Mouse (Mus musculus) gastrocnemius, adult 2 months (tissue): Measurements from ENCODE around the gene Cd300e. TPM values are rescaled to one million over a fixed set of nuclear protein-coding genes. Genes with fewer than 3 reads are reported as not detected.
"Not testable (repeated sequence)": the region's sequence is repeated elsewhere in the genome, so short reads cannot be mapped to it uniquely, and the experiment has no call there.

Source experiments
- DNase-seq: peaks from one replicate; pipeline ENCODE4 v3.0.0; 2022
- H3K27ac ChIP-seq: fragments of 200-600 bp; 2 replicates; pipeline ENCODE4 v1.8.1; 2022; ENCODE audit warnings: mild to moderate bottlenecking
- H3K4me3 ChIP-seq: fragments of 200-600 bp; 2 replicates; pipeline ENCODE4 v1.8.1; 2022; ENCODE audit warnings: mild to moderate bottlenecking, moderate library complexity
- CTCF ChIP-seq: fragments of 200-600 bp; IDR thresholded peaks from 2 replicates; pipeline ENCODE4 v1.8.1; 2022; ENCODE audit warnings: antibody characterized with exemption, mild to moderate bottlenecking, moderate library complexity
- intact Hi-C: fragments of 180-260 bp; cut with DNase I; formaldehyde crosslinking; loops from one replicate; pipeline ENCODE4 v1.15.1; 2025
- total RNA-seq, 2 experiments: library from RNA; stranded (reverse); gene quantifications; 2 replicates each; pipeline ENCODE4 v1.2.3; 2021

The Cd300e gene
- total RNA-seq, 2 experiments from 2014 or later, result not detected

- DNase-seq, result no peak
- intact Hi-C loops, result no loop called here
- no peak overlapping the region for H3K4me3 ChIP-seq
- no peak overlapping the region for H3K27ac ChIP-seq
- TF ChIP-seq CTCF, result no peak
These were observed 15.5 kb upstream of the Cd300e start for GRCm38 (mm10) chr11:115077436-115077835.

DNA sequence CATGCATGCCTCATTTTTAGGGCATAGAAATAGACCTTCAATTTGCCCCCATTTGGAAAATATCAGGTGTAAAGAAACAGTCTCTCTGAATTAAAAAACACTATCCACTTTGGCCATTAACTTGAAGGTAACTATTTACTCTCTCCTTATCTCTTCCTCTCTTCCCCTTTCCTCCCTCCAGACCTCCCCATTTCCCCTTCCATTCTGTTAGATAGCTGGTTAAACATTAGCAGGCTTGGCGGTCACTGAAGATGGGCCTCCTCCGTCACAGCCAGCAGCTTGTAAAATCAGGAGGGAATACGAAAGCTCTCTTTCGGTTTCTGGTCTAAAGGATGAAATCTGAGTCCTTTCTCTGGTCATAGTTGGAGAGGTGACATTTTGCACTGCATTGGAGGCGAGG lies 13.9 kb upstream of the Cd300e start:
- intact Hi-C loops, result no loop called here
- no peak for TF ChIP-seq CTCF
- no peak overlapping the region for H3K4me3 ChIP-seq
- DNase-seq, result no peak
- H3K27ac ChIP-seq, result no peak overlapping the region

DNA sequence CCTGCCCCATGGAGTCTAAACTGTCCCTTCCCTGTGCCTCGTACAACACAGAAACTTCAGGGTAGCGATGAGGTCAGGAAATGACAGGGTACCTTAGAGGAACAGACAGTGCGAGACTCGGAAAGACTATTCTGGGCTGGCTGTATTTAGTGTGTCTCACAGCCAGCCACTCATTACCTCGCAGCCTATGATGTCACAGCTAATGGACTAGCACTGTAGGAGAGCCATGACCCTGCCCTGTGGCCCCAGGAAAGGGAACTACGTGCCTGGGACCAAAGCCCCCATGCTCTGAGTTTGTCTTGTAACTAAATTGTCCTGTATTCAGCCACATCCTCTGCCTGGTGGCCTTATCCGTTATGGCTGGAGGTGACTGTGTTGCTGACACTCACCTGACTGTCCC lies 13.4 kb upstream of the Cd300e start:
- TF ChIP-seq CTCF, result no peak
- intact Hi-C loops, result no loop called here
- Histone ChIP-seq H3K27ac (no peak overlapping the region), H3K4me3 (no peak overlapping the region)
- no peak for DNase-seq

DNA sequence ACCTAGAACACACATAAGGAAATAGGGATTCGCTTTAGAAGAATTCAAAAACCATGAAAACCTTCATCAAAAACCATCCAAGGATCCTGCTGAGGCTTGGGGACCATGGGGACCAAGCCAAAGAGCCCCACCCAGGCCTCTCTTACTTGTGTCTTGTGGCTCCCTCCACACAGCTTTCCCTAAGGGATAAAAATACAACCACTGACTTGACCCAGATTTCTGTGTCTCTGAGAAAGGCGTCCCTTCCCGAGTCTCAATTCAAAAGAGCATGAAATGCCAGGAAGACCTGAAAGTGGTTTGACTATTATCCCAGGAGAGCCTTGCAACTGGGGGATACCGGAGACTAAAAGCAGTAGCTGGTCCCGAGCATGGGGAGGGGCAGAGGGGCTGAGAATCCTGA lies 11.0 kb upstream of the Cd300e start:
- DNase-seq, result no peak
- intact Hi-C loops, result no loop called here

DNA sequence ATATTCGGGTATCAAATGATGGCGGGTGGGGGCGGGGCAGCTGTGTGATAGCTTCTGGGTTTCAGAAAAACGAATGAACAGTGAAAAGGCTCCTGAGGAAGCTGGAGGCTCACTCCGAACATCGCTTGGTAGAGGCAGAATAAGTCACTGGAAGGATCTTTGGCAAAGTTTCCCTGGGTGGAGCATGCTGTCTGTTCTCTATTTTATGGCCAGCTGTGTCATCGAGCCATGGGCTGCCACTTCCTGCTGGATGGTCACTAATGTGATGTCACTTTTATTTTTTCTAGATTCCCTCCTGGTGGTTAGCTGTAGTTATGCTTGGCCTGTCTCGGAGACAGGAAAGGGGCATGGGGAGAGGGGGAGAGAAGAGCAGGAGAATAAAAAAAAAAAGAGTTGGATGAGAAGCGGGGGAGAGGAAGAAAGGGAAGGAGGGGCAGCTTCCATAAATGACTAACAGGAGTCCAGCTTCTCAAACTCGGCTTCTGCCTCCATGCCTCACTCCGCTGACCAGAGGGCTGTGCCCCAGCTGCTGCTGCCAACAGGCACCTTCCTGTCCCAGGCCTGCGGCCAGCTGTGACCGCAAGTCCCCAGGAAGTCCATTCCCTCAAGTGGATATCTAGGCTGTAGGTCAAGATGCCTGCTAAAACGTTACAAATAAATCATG lies 9.8 kb upstream of the Cd300e start:
- peak; percentile 67 for DNase-seq
- Histone ChIP-seq H3K4me3 (peak overlapping the region; percentile 21), H3K27ac (peak overlapping the region; percentile 49)
- no peak for TF ChIP-seq CTCF
- intact Hi-C loops, result no loop called here

More for the DNA sequence above, 11.0 kb upstream of the Cd300e start:
- no peak overlapping the region for H3K27ac ChIP-seq
- no peak for TF ChIP-seq CTCF
- no peak overlapping the region for H3K4me3 ChIP-seq

- no peak for DNase-seq
- H3K4me3 ChIP-seq, result peak overlapping the region; percentile 21; the same call in 1 of the 2 replicates
- intact Hi-C loops, result no loop called here
- peak overlapping the region; percentile 46 for H3K27ac ChIP-seq
- TF ChIP-seq CTCF, result no peak
These were observed 9.1 kb upstream of the Cd300e start for GRCm38 (mm10) chr11:115071015-115071551.

DNA sequence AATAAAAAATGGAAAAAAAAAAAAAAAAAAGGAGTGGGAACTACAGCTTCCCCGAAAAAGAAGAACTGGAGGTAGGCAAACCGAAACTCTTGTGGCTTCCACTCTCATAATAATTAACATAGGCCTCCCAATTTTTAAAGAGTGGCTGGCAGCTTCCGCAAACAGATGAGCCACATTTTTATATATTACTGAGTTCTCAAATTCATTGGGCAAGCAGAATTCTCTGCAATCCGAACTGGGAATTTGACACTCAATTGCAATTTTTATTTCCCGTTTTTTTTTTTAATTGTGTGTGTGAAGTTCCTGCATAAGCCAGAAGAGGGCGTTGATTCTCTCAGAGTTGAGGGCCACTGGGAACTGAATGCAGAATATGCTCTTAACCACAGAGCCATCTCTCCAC lies 4.8 kb upstream of the Cd300e start:
- peak; percentile 4; the same call in 1 of the 2 replicates for TF ChIP-seq CTCF
- DNase-seq, result no peak
- intact Hi-C loops, result no loop called here
- Histone ChIP-seq H3K27ac (no peak overlapping the region), H3K4me3 (no peak overlapping the region)

DNA sequence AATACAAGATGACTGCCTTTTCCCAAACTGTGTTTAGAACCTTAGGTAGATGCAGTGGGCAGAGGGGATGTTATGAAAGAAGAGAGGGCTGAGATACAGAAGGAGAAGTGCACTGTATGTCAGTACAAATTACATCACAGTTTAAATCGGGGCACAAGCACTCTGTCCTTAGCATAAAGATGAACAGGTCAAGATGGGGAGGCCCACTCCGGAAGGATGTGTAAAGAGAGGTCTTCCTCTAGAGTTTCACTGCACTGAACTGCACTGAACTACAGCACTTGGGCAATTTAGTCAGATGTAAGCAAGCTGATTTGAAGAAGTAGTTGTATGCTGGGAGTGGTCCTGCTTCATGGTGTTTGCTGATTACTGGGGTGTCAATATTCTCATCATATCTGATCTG lies 2.2 kb downstream of the Cd300e start:
- intact Hi-C loops, result no loop called here
- Histone ChIP-seq H3K27ac (no peak overlapping the region), H3K4me3 (no peak overlapping the region)
- TF ChIP-seq CTCF, result no peak
- DNase-seq, result no peak

GRCm38 (mm10) chr11:115058701-115059100 lies 3.3 kb downstream of the Cd300e start:
- intact Hi-C loops, result no loop called here
- no peak for DNase-seq
- Histone ChIP-seq H3K27ac (no peak overlapping the region), H3K4me3 (no peak overlapping the region)
- no peak for TF ChIP-seq CTCF

GRCm38 (mm10) chr11:115054537-115054936 lies 7.4 kb downstream of the Cd300e start:
- no peak for DNase-seq
- no peak overlapping the region for H3K4me3 ChIP-seq
- TF ChIP-seq CTCF, result no peak
- intact Hi-C loops, result no loop called here
- H3K27ac ChIP-seq, result no peak overlapping the region

GRCm38 (mm10) chr11:115052991-115053390 lies 9.0 kb downstream of the Cd300e start:
- no peak for DNase-seq
- Histone ChIP-seq H3K27ac (no peak overlapping the region), H3K4me3 (no peak overlapping the region)
- intact Hi-C loops, result no loop called here
- no peak for TF ChIP-seq CTCF

DNA sequence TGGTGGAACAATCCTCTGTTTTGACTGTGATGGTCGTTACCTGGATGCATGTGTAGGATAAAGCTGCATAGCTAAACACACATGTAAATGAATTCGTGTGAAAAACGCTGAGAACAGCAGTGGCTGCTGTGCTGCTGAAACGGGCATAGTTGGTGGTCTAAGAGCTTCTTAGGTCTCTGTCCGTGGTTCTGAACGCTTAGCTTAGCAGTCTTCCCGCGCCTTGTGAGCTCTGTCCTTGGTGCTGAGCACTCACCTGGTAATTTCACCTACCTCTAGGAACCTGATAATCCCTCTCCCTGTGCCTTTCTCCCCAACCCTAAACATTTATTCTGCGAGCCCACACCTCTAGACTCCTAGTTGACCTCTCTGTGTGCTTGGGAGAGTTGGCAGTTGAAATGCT lies 9.8 kb downstream of the Cd300e start:
- Histone ChIP-seq H3K27ac (no peak overlapping the region), H3K4me3 (no peak overlapping the region)
- TF ChIP-seq CTCF, result no peak
- DNase-seq, result no peak
- intact Hi-C loops, result no loop called here

GRCm38 (mm10) chr11:115049282-115049895 lies 12.6 kb downstream of the Cd300e start:
- intact Hi-C loops, result no loop called here
- TF ChIP-seq CTCF, result peak; percentile 43
- no peak overlapping the region for H3K27ac ChIP-seq
- no peak for DNase-seq
- no peak overlapping the region for H3K4me3 ChIP-seq

DNA sequence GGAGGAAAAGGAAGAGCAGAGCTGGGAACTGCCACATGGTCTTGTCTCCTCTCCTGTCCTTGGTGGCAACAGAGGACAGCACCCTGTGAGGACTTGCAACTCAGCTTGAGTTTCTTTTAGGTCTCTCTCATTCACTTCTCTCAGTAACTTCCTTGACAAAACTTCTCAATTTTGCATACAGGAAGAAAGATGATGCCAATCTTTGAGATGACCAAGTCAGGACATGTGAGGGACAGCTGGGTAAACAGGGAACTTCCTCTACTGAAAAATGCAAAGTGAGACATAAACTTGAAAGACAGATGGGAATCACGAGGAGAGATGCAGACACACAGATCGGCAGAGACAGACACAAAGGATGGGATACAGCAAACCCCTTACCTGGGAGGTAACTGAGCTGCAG lies 13.7 kb downstream of the Cd300e start, which contains the start of gene Cd300ld3:
Cd300ld3 (minus strand) TSS at position 151 of the 400 bp plus-strand sequence.
- Histone ChIP-seq H3K4me3 (no peak within 1 kb of the TSS), H3K27ac (no peak within 1 kb of the TSS)
- TF ChIP-seq CTCF, result no peak
- DNase-seq, result no peak
- intact Hi-C loops, result no loop called here

DNA sequence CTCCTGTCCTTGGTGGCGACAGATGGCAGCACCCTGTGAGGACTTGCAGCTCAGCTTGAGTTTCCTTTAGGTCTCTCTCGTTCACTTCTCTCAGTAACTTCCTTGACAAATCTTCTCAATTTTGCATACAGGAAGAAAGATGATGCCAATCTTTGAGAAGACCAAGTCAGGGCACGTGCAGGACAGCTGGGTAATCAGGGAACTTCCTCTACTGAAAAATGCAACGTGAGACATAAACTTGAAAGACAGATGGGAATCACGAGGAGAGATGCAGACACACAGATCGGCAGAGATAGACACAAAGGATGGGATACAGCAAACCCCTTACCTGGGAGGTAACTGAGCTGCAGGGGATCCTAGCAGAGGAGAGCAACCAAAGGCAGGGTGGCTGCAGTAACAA lies 24.3 kb downstream of the Cd300e start, which contains the start of gene Cd300ld5:
Cd300ld5 (minus strand) TSS at position 101 of the 400 bp plus-strand sequence.
- H3K27ac ChIP-seq, DNase-seq, H3K4me3 ChIP-seq, intact Hi-C loops: not testable (repeated sequence)

GRCm38 (mm10) chr11:115026912-115027311 lies 35.1 kb downstream of the Cd300e start, which contains the start of gene Cd300ld4:
Cd300ld4 (minus strand) TSS chr11:115027012.
- intact Hi-C loops, result not testable (repeated sequence)

DNA sequence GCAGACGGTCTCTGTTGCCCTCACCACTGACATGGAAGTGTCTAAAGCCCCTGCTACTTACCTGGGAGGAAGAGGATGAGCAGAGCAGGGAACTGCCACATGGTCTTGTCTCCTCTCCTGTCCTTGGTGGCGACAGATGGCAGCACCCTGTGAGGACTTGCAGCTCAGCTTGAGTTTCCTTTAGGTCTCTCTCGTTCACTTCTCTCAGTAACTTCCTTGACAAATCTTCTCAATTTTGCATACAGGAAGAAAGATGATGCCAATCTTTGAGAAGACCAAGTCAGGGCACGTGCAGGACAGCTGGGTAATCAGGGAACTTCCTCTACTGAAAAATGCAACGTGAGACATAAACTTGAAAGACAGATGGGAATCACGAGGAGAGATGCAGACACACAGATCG lies 45.9 kb downstream of the Cd300e start, which contains the start of gene Cd300ld2:
Cd300ld2 (minus strand) TSS at position 101 of the 400 bp plus-strand sequence.
- H3K27ac ChIP-seq, H3K4me3 ChIP-seq, intact Hi-C loops, DNase-seq: not testable (repeated sequence)

More at GRCm38 (mm10) chr11:115026912-115027311, 35.1 kb downstream of the Cd300e start, which contains the start of gene Cd300ld4:
- not testable (repeated sequence) for H3K4me3 ChIP-seq, DNase-seq, H3K27ac ChIP-seq
